Mouse (Mus musculus): Measurements from ENCODE around the gene Tbc1d7.

DNA sequence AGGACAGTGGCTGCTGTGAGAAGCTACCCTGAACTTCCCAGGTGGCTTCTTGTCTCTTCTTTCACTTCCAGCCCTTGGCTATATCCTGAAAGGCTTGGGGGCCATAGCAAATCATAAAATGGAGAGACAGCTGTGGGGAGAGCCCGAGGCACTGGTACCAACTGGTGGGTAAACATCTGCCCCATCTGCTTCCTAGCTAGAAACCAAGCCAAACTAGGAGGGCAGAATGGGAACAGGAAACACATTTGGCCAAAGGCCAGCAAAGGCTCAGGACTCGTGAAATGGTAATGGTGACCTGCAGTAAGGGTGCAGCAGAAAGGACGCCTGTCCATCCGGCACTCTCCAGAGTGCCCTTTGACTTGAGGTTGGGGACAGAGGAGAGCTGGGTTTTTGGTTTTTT lies 47.5 kb upstream of the Tbc1d7 start:
- no peak for TF ChIP-seq POLR2A (IDR thresholded peaks at IDR 0.05; ENCODE audit: low read depth, low read length)
- no peak for TF ChIP-seq CTCF (IDR thresholded peaks at IDR 0.05; ENCODE audit: borderline replicate concordance, insufficient read depth, low read length)

Data from embryonic fibroblast, embryonic 13.5 days (primary cell).